Mouse (Mus musculus) small intestine, adult 2 months (tissue): ENCODE results near the gene Kcnk6.

ENCODE experiments used
- CTCF ChIP-seq: fragments of 200-500 bp; IDR thresholded peaks from 2 replicates; pipeline ENCODE4 v1.5.1; 2012; ENCODE audit warnings: low read depth, mild to moderate bottlenecking, control low read depth, inconsistent platforms, low read length, moderate library complexity, mixed read lengths; ENCODE audit not compliant: insufficient replicate concordance, insufficient read length; ENCODE audit errors: extremely low read depth
- POLR2A ChIP-seq: fragments of 200-500 bp; IDR thresholded peaks from 2 replicates; pipeline ENCODE4 v1.6.1; 2012; ENCODE audit warnings: low read depth, mild to moderate bottlenecking, control low read depth, inconsistent platforms, low read length, moderate library complexity

GRCm38 (mm10) chr7:29255875-29256274 is 23.6 kb upstream of the Kcnk6 start:
- TF ChIP-seq POLR2A (no peak), CTCF (no peak)
